Mouse (Mus musculus): Measurements from ENCODE around the gene Stat5b.

DNA sequence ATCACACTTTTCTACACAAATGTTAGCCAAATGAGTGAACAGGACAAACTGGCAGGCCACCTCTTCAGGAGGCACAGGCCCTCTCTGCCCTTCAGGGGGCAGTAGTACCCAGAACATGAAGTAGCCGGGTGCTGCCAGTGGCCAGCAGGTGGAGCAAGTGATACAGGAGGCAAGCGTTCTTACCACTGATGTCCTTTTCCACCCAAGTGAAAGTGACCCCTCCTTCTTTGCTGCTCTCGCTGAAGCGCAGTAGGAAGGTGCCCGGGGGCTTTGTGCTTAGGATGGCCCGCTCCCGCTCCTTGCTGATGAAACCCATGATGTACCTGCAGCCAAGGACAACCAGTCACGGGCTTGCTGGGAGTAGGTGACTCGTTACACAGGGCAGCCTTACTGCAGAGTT, 43.0 kb upstream of the Stat5b start:
- TF ChIP-seq CTCF (IDR thresholded peaks at IDR 0.05) (peak; percentile 100), EP300 (IDR thresholded peaks at IDR 0.05) (no peak)
